Mouse (Mus musculus) bone marrow macrophage, adult 2 months (primary cell): ENCODE measurements around the gene Cldn5.

Experiments
- CTCF ChIP-seq: IDR thresholded peaks from 2 replicates; pipeline ENCODE4 v1.5.1; 2012; ENCODE audit warnings: low read depth, mild to moderate bottlenecking, low read length, moderate library complexity
- POLR2A ChIP-seq: IDR thresholded peaks from 2 replicates; pipeline ENCODE4 v1.6.1; 2012; ENCODE audit warnings: mild to moderate bottlenecking, low read depth, low read length, borderline replicate concordance

DNA sequence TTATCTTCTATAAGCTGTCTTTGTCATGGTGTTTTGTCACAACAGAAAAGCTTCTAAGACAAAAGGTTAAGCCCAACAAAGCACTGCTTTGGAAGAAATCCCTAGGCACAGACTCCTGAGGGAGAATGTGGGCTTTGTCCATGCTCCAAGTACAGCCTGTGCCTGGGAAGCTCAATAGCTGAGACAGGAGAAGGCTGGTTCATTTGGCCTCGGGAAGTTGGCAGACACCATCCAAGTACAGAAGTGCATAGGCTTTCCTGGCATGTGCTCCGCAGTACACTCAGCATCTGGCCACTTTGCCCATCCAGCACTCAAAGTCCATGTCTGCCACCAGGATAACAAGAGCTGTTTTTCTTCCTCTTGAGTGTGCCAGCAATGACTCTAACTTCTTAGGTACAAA, 29.1 kb downstream of the Cldn5 start:
- TF ChIP-seq CTCF (no peak), POLR2A (no peak)
